Mouse (Mus musculus): Measurements from ENCODE around the gene Ndufc1. TPM values are rescaled to one million over a fixed set of nuclear protein-coding genes. Genes with fewer than 3 reads are reported as not detected.
A peak's percentile ranks its signal among the peaks of the same experiment; 100 is the strongest.

Gene Ndufc1
- total and polyA plus RNA-seq, 2 experiments from 2014 or later = 31.5 to 994 TPM

GRCm38 (mm10) chr3:51387868-51388381 is 20.9 kb downstream of the Ndufc1 start:
- Histone ChIP-seq H3K4me2 (ENCODE audit: low read depth, low read length, poor library complexity, severe bottlenecking) (no peak overlapping the region), H3K27me3 (ENCODE audit: insufficient read depth, low read length) (no peaks in the 10 kb centered on the region), H3K9me3 (ENCODE audit: low read length) (no peaks in the 10 kb centered on the region), H3K4me3 (ENCODE audit: low read depth, low read length) (no peak overlapping the region), H3K36me3 (ENCODE audit: insufficient read depth, low read length) (no peaks in the 10 kb centered on the region), H3K9ac (replicated peaks; ENCODE audit: low read length, poor library complexity, severe bottlenecking) (no peak overlapping the region), H3K4me1 (ENCODE audit: insufficient read depth, low read length) (peaks cover 3% of the 10 kb centered on the region; the same call in 1 of the 2 replicates), H3K27ac (ENCODE audit: low read depth, low read length) (no peak overlapping the region)
- DNase-seq (ENCODE audit: low spot score) = peak; percentile 55
- 64% methylated on average over 8 of the region's 8 CpGs for WGBS
- TF ChIP-seq CTCF (IDR thresholded peaks at IDR 0.05) = no peak
- ATAC-seq (ENCODE audit: low FRiP score) = no peak

GRCm38 (mm10) chr3:51387134-51387451 is 21.7 kb downstream of the Ndufc1 start:
- no peak for TF ChIP-seq CTCF (IDR thresholded peaks at IDR 0.05)
- H3K36me3 ChIP-seq (ENCODE audit: insufficient read depth, low read length) = no peaks in the 10 kb centered on the region
- no peak overlapping the region for H3K27ac ChIP-seq (ENCODE audit: low read depth, low read length)
- no peaks in the 10 kb centered on the region for H3K27me3 ChIP-seq (ENCODE audit: insufficient read depth, low read length)
- DNase-seq (ENCODE audit: low spot score) = no peak
- H3K4me3 ChIP-seq (ENCODE audit: low read depth, low read length) = no peak overlapping the region
- no peaks in the 10 kb centered on the region for H3K9me3 ChIP-seq (ENCODE audit: low read length)
- H3K4me2 ChIP-seq (ENCODE audit: low read depth, low read length, poor library complexity, severe bottlenecking) = no peak overlapping the region
- no peak overlapping the region for H3K9ac ChIP-seq (replicated peaks; ENCODE audit: low read length, poor library complexity, severe bottlenecking)
- no peak for ATAC-seq (ENCODE audit: low FRiP score)
- peaks cover 3% of the 10 kb centered on the region; the same call in 1 of the 2 replicates for H3K4me1 ChIP-seq (ENCODE audit: insufficient read depth, low read length)
- WGBS = 73% methylated on average over 3 of the region's 3 CpGs

GRCm38 (mm10) chr3:51386441-51387133 is 22.2 kb downstream of the Ndufc1 start:
- no peak for TF ChIP-seq CTCF (IDR thresholded peaks at IDR 0.05)
- no peaks in the 10 kb centered on the region for H3K27me3 ChIP-seq (ENCODE audit: insufficient read depth, low read length)
- DNase-seq (ENCODE audit: low spot score) (peak; percentile 53), ATAC-seq (ENCODE audit: low FRiP score) (no peak)
- H3K27ac ChIP-seq (ENCODE audit: low read depth, low read length) = no peak overlapping the region
- H3K9ac ChIP-seq (replicated peaks; ENCODE audit: low read length, poor library complexity, severe bottlenecking) = no peak overlapping the region
- 43% methylated on average over 12 of the region's 12 CpGs for WGBS
- H3K4me1 ChIP-seq (ENCODE audit: insufficient read depth, low read length) = peaks cover 3% of the 10 kb centered on the region; the same call in 1 of the 2 replicates
- H3K36me3 ChIP-seq (ENCODE audit: insufficient read depth, low read length) = no peaks in the 10 kb centered on the region
- no peak overlapping the region for H3K4me3 ChIP-seq (ENCODE audit: low read depth, low read length)
- no peak overlapping the region for H3K4me2 ChIP-seq (ENCODE audit: low read depth, low read length, poor library complexity, severe bottlenecking)
- no peaks in the 10 kb centered on the region for H3K9me3 ChIP-seq (ENCODE audit: low read length)

- TF ChIP-seq CTCF (IDR thresholded peaks at IDR 0.05) = no peak
- Histone ChIP-seq H3K4me1 (ENCODE audit: insufficient read depth, low read length) (0 out of 2 replicates have a peak, but pooled peaks cover 3% of the 10 kb centered on the region), H3K4me2 (ENCODE audit: low read depth, low read length, poor library complexity, severe bottlenecking) (no peak overlapping the region), H3K27me3 (ENCODE audit: insufficient read depth, low read length) (no peaks in the 10 kb centered on the region), H3K9me3 (ENCODE audit: low read length) (no peaks in the 10 kb centered on the region), H3K27ac (ENCODE audit: low read depth, low read length) (no peak overlapping the region), H3K4me3 (ENCODE audit: low read depth, low read length) (no peak overlapping the region), H3K36me3 (ENCODE audit: insufficient read depth, low read length) (no peaks in the 10 kb centered on the region), H3K9ac (replicated peaks; ENCODE audit: low read length, poor library complexity, severe bottlenecking) (no peak overlapping the region)
- 23% methylated on average over 12 of the region's 12 CpGs for WGBS
- DNase-seq (ENCODE audit: low spot score) (peak; percentile 68), ATAC-seq (ENCODE audit: low FRiP score) (no peak)
Measured at GRCm38 (mm10) chr3:51383409-51383808, 25.4 kb downstream of the Ndufc1 start.

- WGBS = 68% methylated on average over 2 of the region's 5 CpGs
- H3K36me3 ChIP-seq (ENCODE audit: insufficient read depth, low read length) = no peaks in the 10 kb centered on the region
- no peak for TF ChIP-seq CTCF (IDR thresholded peaks at IDR 0.05)
- no peak overlapping the region for H3K4me2 ChIP-seq (ENCODE audit: low read depth, low read length, poor library complexity, severe bottlenecking)
- no peak overlapping the region for H3K4me3 ChIP-seq (ENCODE audit: low read depth, low read length)
- no peak for DNase-seq (ENCODE audit: low spot score)
- H3K9me3 ChIP-seq (ENCODE audit: low read length) = no peaks in the 10 kb centered on the region
- no peaks in the 10 kb centered on the region for H3K27me3 ChIP-seq (ENCODE audit: insufficient read depth, low read length)
- H3K27ac ChIP-seq (ENCODE audit: low read depth, low read length) = no peak overlapping the region
- no peak overlapping the region for H3K9ac ChIP-seq (replicated peaks; ENCODE audit: low read length, poor library complexity, severe bottlenecking)
- H3K4me1 ChIP-seq (ENCODE audit: insufficient read depth, low read length) = no peaks in the 10 kb centered on the region
- ATAC-seq (ENCODE audit: low FRiP score) = no peak
Measured at GRCm38 (mm10) chr3:51380660-51381014, 28.2 kb downstream of the Ndufc1 start.

GRCm38 (mm10) chr3:51379786-51380659 is 28.8 kb downstream of the Ndufc1 start:
- Histone ChIP-seq H3K4me1 (ENCODE audit: insufficient read depth, low read length) (no peaks in the 10 kb centered on the region), H3K9me3 (ENCODE audit: low read length) (no peaks in the 10 kb centered on the region), H3K27me3 (ENCODE audit: insufficient read depth, low read length) (no peaks in the 10 kb centered on the region), H3K4me2 (ENCODE audit: low read depth, low read length, poor library complexity, severe bottlenecking) (no peak overlapping the region), H3K27ac (ENCODE audit: low read depth, low read length) (no peak overlapping the region), H3K4me3 (ENCODE audit: low read depth, low read length) (no peak overlapping the region), H3K36me3 (ENCODE audit: insufficient read depth, low read length) (no peaks in the 10 kb centered on the region), H3K9ac (replicated peaks; ENCODE audit: low read length, poor library complexity, severe bottlenecking) (no peak overlapping the region)
- 51% methylated on average over 5 of the region's 5 CpGs for WGBS
- DNase-seq (ENCODE audit: low spot score) = peak; percentile 34
- no peak for TF ChIP-seq CTCF (IDR thresholded peaks at IDR 0.05)
- no peak for ATAC-seq (ENCODE audit: low FRiP score)

Measured in midbrain, postnatal 0 days (tissue).